Mouse (Mus musculus) CH12.LX (cell line): ENCODE measurements around the gene Sav1. TPM values are rescaled to one million over a fixed set of nuclear protein-coding genes. Genes with fewer than 3 reads are reported as not detected.

ENCODE experiments used
- DNase-seq: peaks from one replicate; pipeline ENCODE4 v3.0.0-alpha.2; 2013; ENCODE audit errors: extremely low read depth
- H3K27ac ChIP-seq: 2 replicates; pipeline ENCODE4 v1.5.1; 2012; ENCODE audit warnings: low read depth, mild to moderate bottlenecking, control low read depth, moderate library complexity; ENCODE audit not compliant: insufficient read depth
- H3K27me3 ChIP-seq: replicated peaks from 2 replicates; pipeline ENCODE3; 2012; ENCODE audit warnings: inconsistent platforms
- H3K36me3 ChIP-seq, 2 experiments: replicated peaks in 1 of 2; 2 replicates each; pipeline versions ENCODE3 to v1.6.1; 2012; ENCODE audit warnings: inconsistent platforms in 1 of 2, low read length in 1 of 2, mild to moderate bottlenecking in 1 of 2, mixed read lengths in 1 of 2, moderate library complexity in 1 of 2; ENCODE audit not compliant: control insufficient read depth in 1 of 2, insufficient read depth in 1 of 2
- H3K4me1 ChIP-seq, 2 experiments: 2 replicates each; pipeline ENCODE4 v1.6.1; 2012; ENCODE audit warnings: inconsistent platforms in 1 of 2, moderate library complexity in 1 of 2; ENCODE audit not compliant: insufficient read depth in 2 of 2, control insufficient read depth in 1 of 2
- H3K4me2 ChIP-seq: 2 replicates; pipeline ENCODE4 v1.6.1; 2012; ENCODE audit warnings: low read depth, mild to moderate bottlenecking, control low read depth; ENCODE audit not compliant: poor library complexity, insufficient read depth, severe bottlenecking
- H3K4me3 ChIP-seq, 3 experiments: fragments of 150-350 bp in 1 of 3; sonication (generic) in 1 of 3; replicated peaks in 1 of 3; 2 replicates each; pipeline versions ENCODE3 to v1.5.1; 2011 to 2012; ENCODE audit warnings: low read depth in 2 of 3, low read length in 2 of 3, mild to moderate bottlenecking in 2 of 3, moderate library complexity in 2 of 3, control low read depth in 1 of 3, improper control_type of control experiment in 1 of 3, inconsistent platforms in 1 of 3, mixed read lengths in 1 of 3; ENCODE audit not compliant: poor library complexity in 1 of 3
- H3K79me2 ChIP-seq: replicated peaks from 2 replicates; pipeline ENCODE4 v1.6.1; 2012; ENCODE audit warnings: mild to moderate bottlenecking, moderate library complexity; ENCODE audit not compliant: control insufficient read depth, poor library complexity, insufficient read depth, severe bottlenecking; ENCODE audit errors: extremely low read depth
- H3K9ac ChIP-seq: 2 replicates; pipeline ENCODE4 v1.6.1; 2012; ENCODE audit warnings: low read depth, mild to moderate bottlenecking, control low read depth, moderate library complexity; ENCODE audit not compliant: insufficient read depth
- H3K9me3 ChIP-seq: replicated peaks from 2 replicates; pipeline ENCODE3; 2012; ENCODE audit warnings: low read length, inconsistent platforms, mixed read lengths
- BHLHE40 ChIP-seq: IDR thresholded peaks from 2 replicates; pipeline ENCODE4 v1.6.1; 2011; ENCODE audit warnings: mild to moderate bottlenecking, low read depth, low read length, improper control_type of control experiment
- CTCF ChIP-seq, 2 experiments: IDR thresholded peaks in 1 of 2; conservative IDR thresholded peaks in 1 of 2; 2 replicates each; pipeline ENCODE4 v1.5.1; 2011 to 2012; ENCODE audit warnings: low read depth in 2 of 2, low read length in 2 of 2, improper control_type of control experiment in 1 of 2, inconsistent platforms in 1 of 2, mild to moderate bottlenecking in 1 of 2, moderate library complexity in 1 of 2
- E2F4 ChIP-seq: IDR thresholded peaks from 2 replicates; pipeline ENCODE4 v1.6.1; 2011; ENCODE audit warnings: low read depth, low read length, improper control_type of control experiment; ENCODE audit not compliant: insufficient replicate concordance
- ELF1 ChIP-seq: IDR thresholded peaks from 2 replicates; pipeline ENCODE4 v1.6.1; 2014; ENCODE audit warnings: low read depth, mild to moderate bottlenecking, inconsistent platforms, low read length, improper control_type of control experiment
- IRF4 ChIP-seq: IDR thresholded peaks from 2 replicates; pipeline ENCODE4 v1.6.1; 2014; ENCODE audit warnings: low read depth, mild to moderate bottlenecking, inconsistent platforms, low read length, improper control_type of control experiment
- JUND ChIP-seq: conservative IDR thresholded peaks from 2 replicates; pipeline ENCODE4 v1.6.1; 2011; ENCODE audit warnings: low read depth, low read length, improper control_type of control experiment
- MAFK ChIP-seq: IDR thresholded peaks from 2 replicates; pipeline ENCODE4 v1.6.1; 2011; ENCODE audit warnings: low read length, improper control_type of control experiment; ENCODE audit not compliant: insufficient replicate concordance
- MAZ ChIP-seq: IDR thresholded peaks from 2 replicates; pipeline ENCODE4 v1.6.1; 2012; ENCODE audit warnings: low read depth, mild to moderate bottlenecking, inconsistent platforms, low read length, improper control_type of control experiment, moderate library complexity
- MXI1 ChIP-seq: IDR thresholded peaks from 2 replicates; pipeline ENCODE4 v1.6.1; 2011; ENCODE audit warnings: mild to moderate bottlenecking, low read depth, low read length, improper control_type of control experiment
- NELFE ChIP-seq: IDR thresholded peaks from 2 replicates; pipeline ENCODE4 v1.6.1; 2011; ENCODE audit warnings: low read depth, low read length, improper control_type of control experiment
- NRF1 ChIP-seq: IDR thresholded peaks from 2 replicates; pipeline ENCODE4 v1.6.1; 2014; ENCODE audit warnings: low read depth, mild to moderate bottlenecking, inconsistent platforms, low read length, improper control_type of control experiment, moderate library complexity
- PAX5 ChIP-seq: IDR thresholded peaks from 2 replicates; pipeline ENCODE4 v1.6.1; 2012; ENCODE audit warnings: low read length, inconsistent platforms, mixed read lengths
- RAD21 ChIP-seq: IDR thresholded peaks from 2 replicates; pipeline ENCODE4 v1.6.1; 2011; ENCODE audit warnings: low read depth, mild to moderate bottlenecking, low read length, improper control_type of control experiment, moderate library complexity
- RCOR1 ChIP-seq: conservative IDR thresholded peaks from 2 replicates; pipeline ENCODE4 v1.6.1; 2012; ENCODE audit warnings: low read depth, mild to moderate bottlenecking, inconsistent platforms, low read length, improper control_type of control experiment
- TBP ChIP-seq: conservative IDR thresholded peaks from 2 replicates; pipeline ENCODE4 v1.6.1; 2011; ENCODE audit warnings: low read depth, low read length, improper control_type of control experiment
- TCF12 ChIP-seq: IDR thresholded peaks from 2 replicates; pipeline ENCODE4 v1.6.1; 2014; ENCODE audit warnings: low read depth, mild to moderate bottlenecking, inconsistent platforms, low read length, improper control_type of control experiment
- UBTF ChIP-seq: IDR thresholded peaks from 2 replicates; pipeline ENCODE4 v1.6.1; 2012; ENCODE audit warnings: low read depth, mild to moderate bottlenecking, inconsistent platforms, low read length, improper control_type of control experiment, moderate library complexity
- USF2 ChIP-seq: conservative IDR thresholded peaks from 2 replicates; pipeline ENCODE4 v1.6.1; 2011; ENCODE audit warnings: low read depth, low read length, improper control_type of control experiment
- ZC3H11A ChIP-seq: IDR thresholded peaks from 2 replicates; pipeline ENCODE4 v1.6.1; 2012; ENCODE audit warnings: low read depth, mild to moderate bottlenecking, inconsistent platforms, low read length, improper control_type of control experiment
- ZMIZ1 ChIP-seq: IDR thresholded peaks from 2 replicates; pipeline ENCODE4 v1.6.1; 2012; ENCODE audit warnings: low read depth, mild to moderate bottlenecking, inconsistent platforms, low read length, improper control_type of control experiment
- ZNF384 ChIP-seq: IDR thresholded peaks from 2 replicates; pipeline ENCODE4 v1.6.1; 2012; ENCODE audit warnings: low read depth, low read length, improper control_type of control experiment, inconsistent platforms
- dilution Hi-C: fragments of 300-500 bp; cut with MboI; formaldehyde crosslinking; loops from 2 replicates; pipeline ENCODE4 v1.14.3; 2020; ENCODE audit warnings: low sequenced_read_pairs; ENCODE audit not compliant: extremely low pct_unique_long_range_greater_than_20kb, extremely low pct_ligation_motif_present
- in situ Hi-C: fragments of 300-500 bp; cut with MboI; formaldehyde crosslinking; loops from 3 replicates; pipeline ENCODE4 v1.14.3; 2019; ENCODE audit warnings: low sequenced_read_pairs, low pct_ligation_motif_present, low pct_unique_long_range_greater_than_20kb, mixed read lengths
- polyA plus RNA-seq: library from polyadenylated mRNA; unstranded; fragments of >175 nt; gene quantifications from 2 replicates; pipeline ENCODE4 v1.2.1, GENCODE M21; 2012; ENCODE audit warnings: low read depth; ENCODE audit not compliant: insufficient read length
- total RNA-seq, 2 experiments: library from RNA; depleted of rRNA; stranded (reverse); fragments of 300-350 nt in 1 of 2; fragments of >200 nt in 1 of 2; gene quantifications; 2 replicates each; pipeline ENCODE4 v1.2.3; 2012 to 2014

Sav1 gene
- total and polyA plus RNA-seq, 3 experiments = 13.7 to 31.7 (median 28.1) TPM

- Histone ChIP-seq H3K4me2 (no peak overlapping the region), H3K27me3 (no peaks in the 10 kb centered on the region), H3K4me1 (no peaks in the 10 kb centered on the region), H3K36me3 (no peaks in the 10 kb centered on the region), H3K4me3 (no peak overlapping the region), H3K9ac (no peak overlapping the region), H3K9me3 (no peaks in the 10 kb centered on the region), H3K79me2 (no peaks in the 10 kb centered on the region), H3K27ac (no peak overlapping the region)
- peak; percentile 6 for DNase-seq
- dilution Hi-C loops = no loop called here
- TF ChIP-seq ELF1 (no peak), CTCF (conservative IDR thresholded peaks at IDR 0.05 in 1 of 2, IDR thresholded peaks at IDR 0.05 in 1 of 2; ENCODE audit: low read depth in 2 of 2, low read length in 2 of 2) (peak in 1 of 2 experiments; percentile 24; a peak in 2 of 4 replicates), TCF12 (no peak), RAD21 (peak; percentile 12; the same call in 1 of the 2 replicates)
- in situ Hi-C loops = no loop called here
Observed at GRCm38 (mm10) chr12:69939291-69939690, 47.5 kb downstream of the Sav1 start.

DNA sequence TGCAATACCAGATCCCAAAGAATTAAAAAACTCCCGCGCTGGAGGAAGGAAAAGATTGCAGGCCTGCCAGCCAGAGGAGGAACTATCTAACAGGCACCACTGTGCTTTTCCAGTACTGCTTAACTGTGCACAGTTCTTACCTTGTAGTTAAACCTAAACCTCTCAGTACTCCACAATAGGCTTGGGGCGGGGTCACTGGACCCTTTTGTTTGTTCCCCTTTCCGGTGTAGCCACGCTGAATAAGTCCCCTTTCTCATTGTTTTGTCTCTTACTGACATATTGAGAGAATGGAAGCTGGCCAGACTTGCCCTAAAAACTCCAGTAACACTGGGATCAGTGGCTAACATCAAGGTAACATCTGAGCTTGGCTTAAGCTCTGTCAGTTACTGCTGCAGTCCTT, 49.1 kb downstream of the Sav1 start:
- Histone ChIP-seq H3K36me3 (no peaks in the 10 kb centered on the region), H3K27ac (no peak overlapping the region), H3K79me2 (no peaks in the 10 kb centered on the region), H3K4me3 (no peak overlapping the region), H3K4me1 (no peaks in the 10 kb centered on the region), H3K9me3 (no peaks in the 10 kb centered on the region), H3K4me2 (no peak overlapping the region), H3K9ac (no peak overlapping the region), H3K27me3 (no peaks in the 10 kb centered on the region)
- dilution Hi-C loops (no loop called here), in situ Hi-C loops (no loop called here)
- no peak for TF ChIP-seq BHLHE40
- no peak for TF ChIP-seq JUND
- no peak for TF ChIP-seq IRF4
- TF ChIP-seq MAFK = no peak
- TF ChIP-seq MXI1 = no peak
- TF ChIP-seq TBP = no peak
- TF ChIP-seq UBTF = no peak
- TF ChIP-seq ELF1 = no peak
- no peak for TF ChIP-seq E2F4
- no peak for TF ChIP-seq NRF1
- no peak for TF ChIP-seq USF2
- no peak for TF ChIP-seq MAZ
- TF ChIP-seq ZMIZ1 = no peak
- no peak for TF ChIP-seq PAX5
- TF ChIP-seq RCOR1 = no peak
- no peak for TF ChIP-seq NELFE
- no peak for TF ChIP-seq ZC3H11A
- no peak for TF ChIP-seq ZNF384
- no peak for DNase-seq
